Mouse (Mus musculus) CD8-positive naive resting alpha-beta T cell, adult 2 months (primary cell): ENCODE measurements around the gene Ankrd2.
"Not testable (repeated sequence)": the region's sequence is repeated elsewhere in the genome, so short reads cannot be mapped to it uniquely, and the experiment has no call there.

ENCODE experiments used
- DNase-seq, 2 experiments: peaks; one replicate each; pipeline ENCODE4 v3.0.0; 2022; ENCODE audit warnings: low read depth in 2 of 2, low spot score in 2 of 2

Gene Ankrd2

GRCm38 (mm10) chr19:42054255-42054654 lies 18.5 kb downstream of the Ankrd2 start:
- no peak for DNase-seq

- DNase-seq = no peak
Measured at GRCm38 (mm10) chr19:42055881-42056280, 20.1 kb downstream of the Ankrd2 start.

GRCm38 (mm10) chr19:42056719-42057409 lies 21.1 kb downstream of the Ankrd2 start:
- no peak for DNase-seq

- no peak for DNase-seq
Measured at GRCm38 (mm10) chr19:42058426-42058825, 22.6 kb downstream of the Ankrd2 start.

GRCm38 (mm10) chr19:42061443-42061842 lies 25.6 kb downstream of the Ankrd2 start:
- no peak for DNase-seq

- no peak for DNase-seq
Measured at GRCm38 (mm10) chr19:42068441-42069240, 32.8 kb downstream of the Ankrd2 start.

GRCm38 (mm10) chr19:42069241-42069525 lies 33.4 kb downstream of the Ankrd2 start:
- DNase-seq = no peak

GRCm38 (mm10) chr19:42071221-42071620 lies 35.4 kb downstream of the Ankrd2 start:
- no peak for DNase-seq

- no peak for DNase-seq
Measured at GRCm38 (mm10) chr19:42071886-42072608, 36.2 kb downstream of the Ankrd2 start.

GRCm38 (mm10) chr19:42072802-42073201 lies 37.0 kb downstream of the Ankrd2 start:
- no peak for DNase-seq

- no peak for DNase-seq
Measured at GRCm38 (mm10) chr19:42075051-42075450, 39.3 kb downstream of the Ankrd2 start.

- DNase-seq = no peak
Measured at GRCm38 (mm10) chr19:42075992-42076391, 40.2 kb downstream of the Ankrd2 start.

- DNase-seq = no peak
Measured at GRCm38 (mm10) chr19:42078566-42078965, 42.8 kb downstream of the Ankrd2 start.

- DNase-seq = no peak
Measured at GRCm38 (mm10) chr19:42079006-42079405, 43.2 kb downstream of the Ankrd2 start.

- DNase-seq = no peak
Measured at GRCm38 (mm10) chr19:42079950-42080349, 44.1 kb downstream of the Ankrd2 start.

GRCm38 (mm10) chr19:42080469-42080868 lies 44.7 kb downstream of the Ankrd2 start:
- no peak for DNase-seq

- not testable (repeated sequence) for DNase-seq
Measured at GRCm38 (mm10) chr19:42081613-42082012, 45.8 kb downstream of the Ankrd2 start.

GRCm38 (mm10) chr19:42085690-42086089 lies 49.9 kb downstream of the Ankrd2 start:
- DNase-seq = no peak

- DNase-seq = peak in 1 of 2 experiments; percentile 3
Measured at GRCm38 (mm10) chr19:42086166-42086565, 50.4 kb downstream of the Ankrd2 start, which contains the start of gene Morn4. Gene Morn4 (minus strand): TSS chr19:42086357.

- DNase-seq = peak; percentile 57 to 67
Measured at GRCm38 (mm10) chr19:42089103-42089747, 53.4 kb downstream of the Ankrd2 start.
